Mouse (Mus musculus) embryonic facial prominence, embryonic 10.5 days (tissue): ENCODE measurements around the gene Sorcs1. TPM values are rescaled to one million over a fixed set of nuclear protein-coding genes. Genes with fewer than 3 reads are reported as not detected.

Experiments
- DNase-seq: peaks from one replicate; pipeline ENCODE4 v3.0.0-alpha.2; 2017; ENCODE audit warnings: low spot score
- H3K27ac ChIP-seq: fragments of 300-500 bp; sonication (generic); replicated peaks from 2 replicates; pipeline ENCODE4 v1.5.1; 2016; ENCODE audit warnings: mild to moderate bottlenecking
- H3K27me3 ChIP-seq: fragments of 300-500 bp; sonication (generic); replicated peaks from 2 replicates; pipeline ENCODE4 v1.6.1; 2016; ENCODE audit warnings: low read depth, mild to moderate bottlenecking; ENCODE audit not compliant: poor library complexity, severe bottlenecking
- H3K36me3 ChIP-seq: fragments of 300-500 bp; sonication (generic); replicated peaks from 2 replicates; pipeline ENCODE4 v1.6.1; 2016; ENCODE audit warnings: mild to moderate bottlenecking, moderate library complexity
- H3K4me1 ChIP-seq: fragments of 300-500 bp; sonication (generic); 2 replicates; pipeline ENCODE4 v1.6.1; 2016
- H3K4me3 ChIP-seq: fragments of 300-500 bp; sonication (generic); 2 replicates; pipeline ENCODE4 v1.5.1; 2016; ENCODE audit warnings: mild to moderate bottlenecking, moderate library complexity
- H3K9me3 ChIP-seq: fragments of 300-500 bp; sonication (generic); 2 replicates; pipeline ENCODE4 v1.6.1; 2016; ENCODE audit warnings: mild to moderate bottlenecking
- WGBS: fragments of 180-500 bp; shearing (Covaris S2); methylation state at CpG from one replicate; pipeline ENCODE4 v1.1.7; 2016; 5-methylcytosine and 5-hydroxymethylcytosine counted together
- polyA plus RNA-seq: library from polyadenylated mRNA; unstranded; fragments of >200 nt; fragmentation: Nextera tagmentation; extraction: Ambion mirVana; gene quantifications from 2 replicates; pipeline ENCODE4 v1.2.1, GENCODE M21; 2016

Gene Sorcs1
- polyA plus RNA-seq, 1 experiment from 2014 or later: 2.4 TPM

GRCm38 (mm10) chr19:50640251-50641032 lies 38.0 kb downstream of the Sorcs1 start:
- Histone ChIP-seq H3K36me3 (no peaks in the 10 kb centered on the region), H3K4me1 (no peaks in the 10 kb centered on the region), H3K4me3 (no peak overlapping the region), H3K9me3 (no peaks in the 10 kb centered on the region), H3K27ac (no peak overlapping the region), H3K27me3 (no peaks in the 10 kb centered on the region)
- DNase-seq: no peak
- WGBS: 77% methylated on average over 8 of the region's 8 CpGs

- no peak overlapping the region for H3K4me3 ChIP-seq
- no peak overlapping the region for H3K27ac ChIP-seq
- 81% methylated on average over 6 of the region's 6 CpGs for WGBS
- no peak for DNase-seq
- no peaks in the 10 kb centered on the region for H3K4me1 ChIP-seq
- no peaks in the 10 kb centered on the region for H3K27me3 ChIP-seq
- no peaks in the 10 kb centered on the region for H3K9me3 ChIP-seq
- H3K36me3 ChIP-seq: no peaks in the 10 kb centered on the region
Measured at GRCm38 (mm10) chr19:50638176-50638575, 40.3 kb downstream of the Sorcs1 start.

- H3K27ac ChIP-seq: no peak overlapping the region
- no peaks in the 10 kb centered on the region for H3K9me3 ChIP-seq
- no peaks in the 10 kb centered on the region for H3K27me3 ChIP-seq
- DNase-seq: peak; percentile 30
- 24% methylated on average over 9 of the region's 9 CpGs for WGBS
- H3K4me1 ChIP-seq: no peaks in the 10 kb centered on the region
- H3K4me3 ChIP-seq: 0 out of 2 replicates have a peak overlapping the region, but pooled peaks have one; percentile 3
- H3K36me3 ChIP-seq: no peaks in the 10 kb centered on the region
Measured at GRCm38 (mm10) chr19:50614013-50614412, 64.4 kb downstream of the Sorcs1 start.

GRCm38 (mm10) chr19:50611619-50612018 lies 66.8 kb downstream of the Sorcs1 start:
- no peak overlapping the region for H3K27ac ChIP-seq
- H3K27me3 ChIP-seq: no peaks in the 10 kb centered on the region
- no peaks in the 10 kb centered on the region for H3K4me1 ChIP-seq
- H3K4me3 ChIP-seq: no peak overlapping the region
- no peaks in the 10 kb centered on the region for H3K9me3 ChIP-seq
- DNase-seq: no peak
- H3K36me3 ChIP-seq: no peaks in the 10 kb centered on the region
- WGBS: 69% methylated on average over 3 of the region's 3 CpGs

- Histone ChIP-seq H3K4me1 (no peaks in the 10 kb centered on the region), H3K9me3 (no peaks in the 10 kb centered on the region), H3K27me3 (no peaks in the 10 kb centered on the region), H3K36me3 (no peaks in the 10 kb centered on the region), H3K27ac (no peak overlapping the region), H3K4me3 (no peak overlapping the region)
- no peak for DNase-seq
- 64% methylated on average over 4 of the region's 4 CpGs for WGBS
Measured at GRCm38 (mm10) chr19:50603882-50604281, 74.6 kb downstream of the Sorcs1 start.

GRCm38 (mm10) chr19:50603380-50603779 lies 75.1 kb downstream of the Sorcs1 start:
- Histone ChIP-seq H3K9me3 (no peaks in the 10 kb centered on the region), H3K27ac (no peak overlapping the region), H3K4me1 (no peaks in the 10 kb centered on the region), H3K27me3 (no peaks in the 10 kb centered on the region), H3K36me3 (no peaks in the 10 kb centered on the region), H3K4me3 (no peak overlapping the region)
- DNase-seq: no peak
- WGBS: 85% methylated on average over 5 of the region's 5 CpGs

- no peak for DNase-seq
Measured at GRCm38 (mm10) chr19:50597300-50597699, 81.1 kb downstream of the Sorcs1 start.

GRCm38 (mm10) chr19:50586182-50586581 lies 92.3 kb downstream of the Sorcs1 start:
- Histone ChIP-seq H3K9me3 (no peaks in the 10 kb centered on the region), H3K27me3 (no peaks in the 10 kb centered on the region), H3K4me3 (no peak overlapping the region), H3K4me1 (no peaks in the 10 kb centered on the region), H3K36me3 (no peaks in the 10 kb centered on the region), H3K27ac (no peak overlapping the region)
- 93% methylated on average over 5 of the region's 5 CpGs for WGBS
- no peak for DNase-seq

More at GRCm38 (mm10) chr19:50597300-50597699, 81.1 kb downstream of the Sorcs1 start:
- H3K9me3 ChIP-seq: no peaks in the 10 kb centered on the region
- no peaks in the 10 kb centered on the region for H3K36me3 ChIP-seq
- no peak overlapping the region for H3K27ac ChIP-seq
- H3K4me3 ChIP-seq: no peak overlapping the region
- no peaks in the 10 kb centered on the region for H3K27me3 ChIP-seq
- 81% methylated on average over 4 of the region's 4 CpGs for WGBS
- no peaks in the 10 kb centered on the region for H3K4me1 ChIP-seq

GRCm38 (mm10) chr19:50582952-50583351 lies 95.5 kb downstream of the Sorcs1 start:
- Histone ChIP-seq H3K27me3 (no peaks in the 10 kb centered on the region), H3K36me3 (no peaks in the 10 kb centered on the region), H3K4me3 (no peak overlapping the region), H3K27ac (no peak overlapping the region), H3K4me1 (no peaks in the 10 kb centered on the region), H3K9me3 (no peaks in the 10 kb centered on the region)
- DNase-seq: no peak

GRCm38 (mm10) chr19:50569669-50570195 lies 108.7 kb downstream of the Sorcs1 start:
- Histone ChIP-seq H3K4me1 (0 out of 2 replicates have a peak, but pooled peaks cover 5% of the 10 kb centered on the region), H3K9me3 (no peaks in the 10 kb centered on the region), H3K27me3 (no peaks in the 10 kb centered on the region), H3K4me3 (no peak overlapping the region), H3K27ac (no peak overlapping the region), H3K36me3 (no peaks in the 10 kb centered on the region)
- WGBS: 48% methylated on average over 1 of the region's 1 CpGs
- DNase-seq: no peak

- Histone ChIP-seq H3K9me3 (no peaks in the 10 kb centered on the region), H3K27me3 (no peaks in the 10 kb centered on the region), H3K36me3 (no peaks in the 10 kb centered on the region), H3K27ac (no peak overlapping the region), H3K4me3 (no peak overlapping the region), H3K4me1 (0 out of 2 replicates have a peak, but pooled peaks cover 5% of the 10 kb centered on the region)
- DNase-seq: no peak
- WGBS: 89% methylated on average over 2 of the region's 2 CpGs
Measured at GRCm38 (mm10) chr19:50566306-50566705, 112.1 kb downstream of the Sorcs1 start.

- WGBS: 32% methylated on average over 6 of the region's 6 CpGs
- no peak for DNase-seq
- no peaks in the 10 kb centered on the region for H3K9me3 ChIP-seq
- H3K36me3 ChIP-seq: no peaks in the 10 kb centered on the region
- H3K27ac ChIP-seq: no peak overlapping the region
- no peaks in the 10 kb centered on the region for H3K4me1 ChIP-seq
- no peaks in the 10 kb centered on the region for H3K27me3 ChIP-seq
- no peak overlapping the region for H3K4me3 ChIP-seq
Measured at GRCm38 (mm10) chr19:50558771-50559170, 119.7 kb downstream of the Sorcs1 start.

- Histone ChIP-seq H3K4me3 (no peak overlapping the region), H3K27ac (no peak overlapping the region), H3K27me3 (no peaks in the 10 kb centered on the region), H3K9me3 (no peaks in the 10 kb centered on the region), H3K36me3 (no peaks in the 10 kb centered on the region), H3K4me1 (no peaks in the 10 kb centered on the region)
- no peak for DNase-seq
- WGBS: 69% methylated on average over 5 of the region's 5 CpGs
Measured at GRCm38 (mm10) chr19:50534031-50534430, 144.4 kb downstream of the Sorcs1 start.
